Mouse (Mus musculus) brain, embryonic 14.5 days (tissue): ENCODE measurements at regions not wholly inside any gene's neighbourhood (a gene's known extent, or its start where the extent isn't known, plus 50 kb on each side); places are given as distances from the start of the nearest gene placed in this dataset.

Source experiments
- DNase-seq: peaks from one replicate; pipeline ENCODE4 v3.0.0-alpha.2; 2011; ENCODE audit warnings: low read depth
- CTCF ChIP-seq: fragments of 200-500 bp; IDR thresholded peaks from 2 replicates; pipeline ENCODE4 v1.5.1; 2012; ENCODE audit warnings: inconsistent platforms, mild to moderate bottlenecking, moderate library complexity, borderline replicate concordance; ENCODE audit not compliant: insufficient read depth, insufficient read length; ENCODE audit errors: extremely low read depth
- POLR2A ChIP-seq: fragments of 200-500 bp; IDR thresholded peaks from 2 replicates; pipeline ENCODE4 v1.6.1; 2012; ENCODE audit warnings: mild to moderate bottlenecking, inconsistent platforms, borderline replicate concordance; ENCODE audit not compliant: poor library complexity, insufficient read depth, insufficient read length, severe bottlenecking; ENCODE audit errors: extremely low read depth

- no peak for TF ChIP-seq CTCF
- TF ChIP-seq POLR2A: no peak
- peak; percentile 53 for DNase-seq
Observed at GRCm38 (mm10) chr16:91156506-91156905, 61.6 kb upstream of the 4932438H23Rik start.

- peak; percentile 50 for DNase-seq
- peak; percentile 64 for TF ChIP-seq CTCF
- no peak for TF ChIP-seq POLR2A
Observed at GRCm38 (mm10) chr16:91160679-91161078, 64.6 kb upstream of the Olig2 start.

GRCm38 (mm10) chr16:91161616-91162015 lies 63.6 kb upstream of the Olig2 start:
- no peak for DNase-seq
- TF ChIP-seq POLR2A (no peak), CTCF (no peak)

GRCm38 (mm10) chr16:91162381-91162780 lies 62.9 kb upstream of the Olig2 start:
- TF ChIP-seq CTCF (no peak), POLR2A (no peak)
- no peak for DNase-seq

- peak; percentile 82 for DNase-seq
Observed at GRCm38 (mm10) chr16:91165906-91166305, 59.4 kb upstream of the Olig2 start.

GRCm38 (mm10) chr16:91166866-91167265 lies 58.4 kb upstream of the Olig2 start:
- TF ChIP-seq CTCF (peak; percentile 75; the same call in 1 of the 2 replicates), POLR2A (no peak)

More at GRCm38 (mm10) chr16:91165906-91166305, 59.4 kb upstream of the Olig2 start:
- TF ChIP-seq POLR2A: no peak
- TF ChIP-seq CTCF: no peak

GRCm38 (mm10) chr16:91168398-91168797 lies 56.9 kb upstream of the Olig2 start:
- no peak for DNase-seq
- no peak for TF ChIP-seq POLR2A
- TF ChIP-seq CTCF: no peak

More at GRCm38 (mm10) chr16:91166866-91167265, 58.4 kb upstream of the Olig2 start:
- DNase-seq: peak; percentile 85

GRCm38 (mm10) chr16:91169829-91170228 lies 55.4 kb upstream of the Olig2 start:
- TF ChIP-seq CTCF (no peak), POLR2A (no peak)
- peak; percentile 53 for DNase-seq

- peak; percentile 82 for DNase-seq
- TF ChIP-seq CTCF: no peak
- TF ChIP-seq POLR2A: no peak
Observed at GRCm38 (mm10) chr16:91171911-91172440, 53.3 kb upstream of the Olig2 start.

- TF ChIP-seq POLR2A (no peak), CTCF (no peak)
- DNase-seq: peak; percentile 80
Observed at GRCm38 (mm10) chr16:91172510-91172909, 52.7 kb upstream of the Olig2 start.

GRCm38 (mm10) chr16:91173241-91173640 lies 52.0 kb upstream of the Olig2 start:
- TF ChIP-seq POLR2A: no peak
- no peak for TF ChIP-seq CTCF
- DNase-seq: peak; percentile 92

- no peak for TF ChIP-seq POLR2A
- peak; percentile 18; the same call in 1 of the 2 replicates for TF ChIP-seq CTCF
- peak; percentile 85 for DNase-seq
Observed at GRCm38 (mm10) chr16:91173870-91174278, 51.4 kb upstream of the Olig2 start.
